Comparison of ENCODE assay signal across 22 mouse cellular contexts in genomic region chr19:6955424-6955823, GRCm38 (mm10). TPM values are rescaled to one million over a fixed set of nuclear protein-coding genes. Genes with fewer than 3 reads are reported as not detected.
DNase-seq lines count a peak whose midpoint lies in the region; ATAC-seq lines count a peak whose summit lies in the region.
"Had no signal": no experiment of that assay in that cellular context is flagged by ENCODE, and none has a peak within 500 bp of the region (broad histone marks: within the 10 kb centered on the region; RNA-seq: fewer than 3 reads in every experiment).

No protein-coding gene starts in this region.

- no peak overlapping the region for H3K27ac ChIP-seq in hindbrain, embryonic 13.5 days
- no peak overlapping the region for H3K27ac ChIP-seq in hindbrain, embryonic 11.5 days (ENCODE audit: low read depth, low read length)
- peak overlapping the region; percentile 24; the same call in 1 of the 2 replicates for H3K27ac ChIP-seq in heart, embryonic 13.5 days (replicated peaks)
- no peak overlapping the region for H3K27ac ChIP-seq in forebrain, embryonic 10.5 days
- H3K27ac ChIP-seq: hindbrain, postnatal 0 days had no signal

- no peaks in the 10 kb centered on the region for H3K9me3 ChIP-seq in hindbrain, embryonic 13.5 days
- no peaks in the 10 kb centered on the region for H3K9me3 ChIP-seq in hindbrain, embryonic 11.5 days (ENCODE audit: control insufficient read depth, low read length)
- H3K9me3 ChIP-seq in heart, embryonic 13.5 days: no peaks in the 10 kb centered on the region
- no peaks in the 10 kb centered on the region for H3K9me3 ChIP-seq in forebrain, embryonic 10.5 days

- H3K4me2 ChIP-seq in hindbrain, embryonic 13.5 days: no peak overlapping the region
- no peak overlapping the region for H3K4me2 ChIP-seq in hindbrain, embryonic 11.5 days (replicated peaks; ENCODE audit: low read depth, low read length)
- peak overlapping the region; percentile 11; the same call in 1 of the 2 replicates for H3K4me2 ChIP-seq in heart, embryonic 13.5 days

- peak; percentile 42 for DNase-seq in cerebellum, adult 11-12 months
- no peak for DNase-seq in cerebellum, adult 9-10 months
- no peak for DNase-seq in hindbrain, embryonic 11.5 days (ENCODE audit: low spot score)
- no peak for DNase-seq in forebrain, embryonic 10.5 days (ENCODE audit: extremely low spot score, low spot score)
- DNase-seq: adrenal gland, postnatal 25 days; cerebellum, postnatal 14 days; kidney, adult 9 months; kidney, postnatal 4 days; liver; lung, adult 2 months; lung, postnatal 36 days; midbrain, embryonic 14.5 days had no signal

- peak overlapping the region; percentile 35; the same call in 1 of the 2 replicates for H3K9ac ChIP-seq in hindbrain, embryonic 13.5 days
- no peak overlapping the region for H3K9ac ChIP-seq in hindbrain, embryonic 11.5 days (ENCODE audit: low read depth, low read length)
- H3K9ac ChIP-seq in heart, embryonic 13.5 days: peak overlapping the region; percentile 17

- WGBS in hindbrain, embryonic 13.5 days: 84% methylated on average over 7 of the region's 7 CpGs
- 83% methylated on average over 7 of the region's 7 CpGs for WGBS in hindbrain, embryonic 11.5 days
- 44% methylated on average over 7 of the region's 7 CpGs for WGBS in heart, embryonic 13.5 days
- WGBS in forebrain, embryonic 10.5 days: 86% methylated on average over 7 of the region's 7 CpGs

- peaks cover 16% of the 10 kb centered on the region for H3K4me1 ChIP-seq in hindbrain, embryonic 13.5 days (replicated peaks)
- H3K4me1 ChIP-seq in hindbrain, embryonic 11.5 days (replicated peaks; ENCODE audit: control insufficient read depth, insufficient read depth, low read length): 0 out of 2 replicates have a peak, but pooled peaks cover 6% of the 10 kb centered on the region
- H3K4me1 ChIP-seq in heart, embryonic 13.5 days: peaks cover 37% of the 10 kb centered on the region
- H3K4me1 ChIP-seq in forebrain, embryonic 10.5 days: peaks cover 23% of the 10 kb centered on the region

- no peaks in the 10 kb centered on the region for H3K27me3 ChIP-seq in hindbrain, embryonic 13.5 days
- H3K27me3 ChIP-seq in hindbrain, embryonic 11.5 days (ENCODE audit: control insufficient read depth, insufficient read depth, low read length): no peaks in the 10 kb centered on the region; the same call in 1 of the 2 replicates
- no peaks in the 10 kb centered on the region for H3K27me3 ChIP-seq in heart, embryonic 13.5 days (replicated peaks)
- H3K27me3 ChIP-seq in forebrain, embryonic 10.5 days (ENCODE audit: poor library complexity, severe bottlenecking): no peaks in the 10 kb centered on the region
- H3K27me3 ChIP-seq: Patski had no signal

- no peak overlapping the region for H3K4me3 ChIP-seq in hindbrain, embryonic 13.5 days
- H3K4me3 ChIP-seq in hindbrain, embryonic 11.5 days (ENCODE audit: low read depth, low read length): no peak overlapping the region
- no peak overlapping the region for H3K4me3 ChIP-seq in heart, embryonic 13.5 days
- no peak overlapping the region for H3K4me3 ChIP-seq in forebrain, embryonic 10.5 days
- H3K4me3 ChIP-seq: myocyte had no signal

- ATAC-seq in hindbrain, embryonic 13.5 days (ENCODE audit: low FRiP score): no peak
- ATAC-seq in hindbrain, embryonic 11.5 days (ENCODE audit: low FRiP score): no peak
- no peak for ATAC-seq in heart, embryonic 13.5 days (ENCODE audit: extremely low read depth, insufficient number of reproducible peaks, low FRiP score, low TSS enrichment)
- ATAC-seq in megakaryocyte, adult 5-6 weeks (ENCODE audit: poor library complexity, severe bottlenecking): peak; percentile 16; the same call in 1 of the 2 replicates
- ATAC-seq in inflammation-experienced regulatory T-cells, adult 6 months: no peak
- ATAC-seq: activated CD4-positive, CD25-positive, alpha-beta regulatory T cell, adult 4 months; forebrain, embryonic 16.5 days; hindbrain, postnatal 0 days; Patski had no signal

- peaks cover 50% of the 10 kb centered on the region for H3K36me3 ChIP-seq in hindbrain, embryonic 13.5 days
- H3K36me3 ChIP-seq in hindbrain, embryonic 11.5 days (ENCODE audit: control insufficient read depth, insufficient read depth, low read length): 0 out of 2 replicates have a peak, but pooled peaks cover 2% of the 10 kb centered on the region
- peaks cover 67% of the 10 kb centered on the region for H3K36me3 ChIP-seq in heart, embryonic 13.5 days
- H3K36me3 ChIP-seq in forebrain, embryonic 10.5 days (replicated peaks): peaks cover 64% of the 10 kb centered on the region

RNA-seq across cellular contexts. Expression of gene Gpr137, which starts 13.1 kb away (rescaled TPM):
- polyA plus RNA-seq in hindbrain, embryonic 13.5 days (2015; fragmentation: Nextera tagmentation; extraction: Ambion mirVana): 53.1 and 54.7 TPM in 2 replicates
- 27.9 and 34.0 TPM in 2 replicates for polyA plus RNA-seq in hindbrain, embryonic 11.5 days (2014; fragmentation: Nextera tagmentation; extraction: Ambion mirVana)
- 18.6 and 19.6 TPM in 2 replicates for polyA plus RNA-seq in heart, embryonic 13.5 days (2015; fragmentation: Nextera tagmentation; extraction: Ambion mirVana)
- total RNA-seq in megakaryocyte, adult 5-6 weeks (2015): 10.2 and 18.8 TPM in 2 replicates
- total RNA-seq in megakaryocyte, adult 5-6 weeks (2017): 18.4 and 20.2 TPM in 2 replicates
- 22.8 and 26.5 TPM in 2 replicates for polyA plus RNA-seq in forebrain, embryonic 10.5 days (2016; fragmentation: Nextera tagmentation; extraction: Ambion mirVana)
- polyA plus RNA-seq in inflammation-experienced regulatory T-cells, adult 6 months (2017; shearing (Covaris generic)): 10 to 100 TPM in 1 of 3 experiments, 1 to 10 TPM in 2; 4.6 to 13.0 (median 9.1) TPM

RNA-seq across cellular contexts. Expression of gene Bad, which starts 13.8 kb away (rescaled TPM):
- polyA plus RNA-seq in hindbrain, embryonic 13.5 days (2015; fragmentation: Nextera tagmentation; extraction: Ambion mirVana): 83.1 and 86.9 TPM in 2 replicates
- 61.7 and 63.9 TPM in 2 replicates for polyA plus RNA-seq in hindbrain, embryonic 11.5 days (2014; fragmentation: Nextera tagmentation; extraction: Ambion mirVana)
- 56.9 and 59.8 TPM in 2 replicates for polyA plus RNA-seq in heart, embryonic 13.5 days (2015; fragmentation: Nextera tagmentation; extraction: Ambion mirVana)
- total RNA-seq in megakaryocyte, adult 5-6 weeks (2015): 16.4 and 20.3 TPM in 2 replicates
- total RNA-seq in megakaryocyte, adult 5-6 weeks (2017): 45.2 and 67.1 TPM in 2 replicates
- 55.9 and 59.8 TPM in 2 replicates for polyA plus RNA-seq in forebrain, embryonic 10.5 days (2016; fragmentation: Nextera tagmentation; extraction: Ambion mirVana)
- 10 to 100 TPM; 42.9 to 55.0 (median 47.6) TPM for polyA plus RNA-seq in inflammation-experienced regulatory T-cells, adult 6 months (2017; shearing (Covaris generic))

RNA-seq across cellular contexts. Expression of gene Ppp1r14b, which starts 19.3 kb away (rescaled TPM):
- 114 and 143 TPM in 2 replicates for polyA plus RNA-seq in hindbrain, embryonic 13.5 days (2015; fragmentation: Nextera tagmentation; extraction: Ambion mirVana)
- polyA plus RNA-seq in hindbrain, embryonic 11.5 days (2014; fragmentation: Nextera tagmentation; extraction: Ambion mirVana): 180 and 249 TPM in 2 replicates
- polyA plus RNA-seq in heart, embryonic 13.5 days (2015; fragmentation: Nextera tagmentation; extraction: Ambion mirVana): 82.3 and 117 TPM in 2 replicates
- 54.3 and 63.8 TPM in 2 replicates for total RNA-seq in megakaryocyte, adult 5-6 weeks (2015)
- 43.8 and 45.2 TPM in 2 replicates for total RNA-seq in megakaryocyte, adult 5-6 weeks (2017)
- polyA plus RNA-seq in forebrain, embryonic 10.5 days (2016; fragmentation: Nextera tagmentation; extraction: Ambion mirVana): 103 TPM in 2 replicates
- 10 to 100 TPM; 18.2 to 35.2 (median 29.7) TPM for polyA plus RNA-seq in inflammation-experienced regulatory T-cells, adult 6 months (2017; shearing (Covaris generic))

RNA-seq across cellular contexts. Expression of gene Plcb3, which starts 20.8 kb away (rescaled TPM):
- 11.5 and 11.7 TPM in 2 replicates for polyA plus RNA-seq in hindbrain, embryonic 13.5 days (2015; fragmentation: Nextera tagmentation; extraction: Ambion mirVana)
- 14.6 and 14.8 TPM in 2 replicates for polyA plus RNA-seq in hindbrain, embryonic 11.5 days (2014; fragmentation: Nextera tagmentation; extraction: Ambion mirVana)
- polyA plus RNA-seq in heart, embryonic 13.5 days (2015; fragmentation: Nextera tagmentation; extraction: Ambion mirVana): 18.1 and 18.6 TPM in 2 replicates
- 10.4 and 11.8 TPM in 2 replicates for total RNA-seq in megakaryocyte, adult 5-6 weeks (2015)
- 13.4 and 14.1 TPM in 2 replicates for total RNA-seq in megakaryocyte, adult 5-6 weeks (2017)
- 25.2 and 25.8 TPM in 2 replicates for polyA plus RNA-seq in forebrain, embryonic 10.5 days (2016; fragmentation: Nextera tagmentation; extraction: Ambion mirVana)
- 1 to 10 TPM; 2.8 to 4.3 (median 3.6) TPM for polyA plus RNA-seq in inflammation-experienced regulatory T-cells, adult 6 months (2017; shearing (Covaris generic))

RNA-seq across cellular contexts. Expression of gene Kcnk4, which starts 21.1 kb away (rescaled TPM):
- 1.7 and 2.2 TPM in 2 replicates for polyA plus RNA-seq in hindbrain, embryonic 13.5 days (2015; fragmentation: Nextera tagmentation; extraction: Ambion mirVana)
- polyA plus RNA-seq in hindbrain, embryonic 11.5 days (2014; fragmentation: Nextera tagmentation; extraction: Ambion mirVana): 0.18 and 0.49 TPM in 2 replicates
- 0.18 and 0.44 TPM in 2 replicates for polyA plus RNA-seq in heart, embryonic 13.5 days (2015; fragmentation: Nextera tagmentation; extraction: Ambion mirVana)
- not detected in 2 replicates for total RNA-seq in megakaryocyte, adult 5-6 weeks (2015)
- 0.11 TPM in 1 of 2 replicates, not detected in the other for total RNA-seq in megakaryocyte, adult 5-6 weeks (2017)
- polyA plus RNA-seq in forebrain, embryonic 10.5 days (2016; fragmentation: Nextera tagmentation; extraction: Ambion mirVana): 0.24 TPM in 1 of 2 replicates, not detected in the other
- polyA plus RNA-seq in inflammation-experienced regulatory T-cells, adult 6 months (2017; shearing (Covaris generic)): not detected
- total RNA-seq: granulocyte monocyte progenitor cell, adult 5-6 weeks had no signal
- polyA plus RNA-seq: activated CD4-positive, CD25-positive, alpha-beta regulatory T cell, adult 4 months had no signal
